Mouse (Mus musculus) testis, adult 2 months (tissue): ENCODE results near the gene Pex26.

Source experiments
- CTCF ChIP-seq: fragments of 200-500 bp; IDR thresholded peaks from 2 replicates; pipeline ENCODE4 v1.5.1; 2012; ENCODE audit warnings: low read depth, mild to moderate bottlenecking, inconsistent platforms, low read length, moderate library complexity; ENCODE audit not compliant: control insufficient read depth, insufficient read depth, insufficient replicate concordance
- POLR2A ChIP-seq: fragments of 200-500 bp; IDR thresholded peaks from 2 replicates; pipeline ENCODE4 v1.6.1; 2012; ENCODE audit warnings: low read depth, mild to moderate bottlenecking, inconsistent platforms, low read length, moderate library complexity; ENCODE audit not compliant: control insufficient read depth

- TF ChIP-seq CTCF (no peak), POLR2A (no peak)
These were observed 49.2 kb upstream of the Pex26 start for GRCm38 (mm10) chr6:121134249-121134648.
